Mouse (Mus musculus) embryonic facial prominence, embryonic 11.5 days (tissue): ENCODE measurements around the gene Igfbp1. TPM values are rescaled to one million over a fixed set of nuclear protein-coding genes. Genes with fewer than 3 reads are reported as not detected.

Experiments used
- ATAC-seq: fragments of 200-750 bp; cut with Nextera tagmentation; replicated peaks from 2 replicates; pipeline ENCODE4 v1.8.0; 2017; ENCODE audit warnings: low read depth; ENCODE audit not compliant: insufficient number of reproducible peaks, low FRiP score, low TSS enrichment
- DNase-seq: peaks from one replicate; pipeline ENCODE4 v3.0.0-alpha.2; 2015; ENCODE audit warnings: low spot score
- H3K27ac ChIP-seq: fragments of 300-500 bp; sonication (generic); replicated peaks from 2 replicates; pipeline ENCODE4 v1.5.1; 2014; ENCODE audit warnings: mild to moderate bottlenecking, low read depth, low read length, control low read depth
- H3K27me3 ChIP-seq: fragments of 300-500 bp; sonication (generic); 2 replicates; pipeline ENCODE4 v1.6.1; 2014; ENCODE audit warnings: mild to moderate bottlenecking, low read length, moderate library complexity, mixed read lengths; ENCODE audit not compliant: control insufficient read depth, insufficient read depth
- H3K36me3 ChIP-seq: fragments of 300-500 bp; sonication (generic); replicated peaks from 2 replicates; pipeline ENCODE4 v1.6.1; 2014; ENCODE audit warnings: low read depth, mild to moderate bottlenecking, low read length, moderate library complexity, mixed read lengths; ENCODE audit not compliant: control insufficient read depth, insufficient read depth
- H3K4me1 ChIP-seq: fragments of 300-500 bp; sonication (generic); 2 replicates; pipeline ENCODE4 v1.6.1; 2014; ENCODE audit warnings: low read length, mixed read lengths; ENCODE audit not compliant: control insufficient read depth, insufficient read depth
- H3K4me2 ChIP-seq: fragments of 300-500 bp; sonication (generic); 2 replicates; pipeline ENCODE4 v1.6.1; 2014; ENCODE audit warnings: low read depth, mild to moderate bottlenecking, control low read depth, low read length, moderate library complexity
- H3K4me3 ChIP-seq: fragments of 300-500 bp; sonication (generic); 2 replicates; pipeline ENCODE4 v1.5.1; 2014; ENCODE audit warnings: low read depth, low read length, control low read depth
- H3K9ac ChIP-seq: fragments of 300-500 bp; sonication (generic); replicated peaks from 2 replicates; pipeline ENCODE4 v1.6.1; 2014; ENCODE audit warnings: mild to moderate bottlenecking, control low read depth, low read length
- H3K9me3 ChIP-seq: fragments of 300-500 bp; sonication (generic); replicated peaks from 2 replicates; pipeline ENCODE4 v1.6.1; 2016; ENCODE audit warnings: mild to moderate bottlenecking, low read length, inconsistent platforms, mixed read lengths; ENCODE audit not compliant: control insufficient read depth
- WGBS: fragments of 180-500 bp; shearing (Covaris S2); extraction: QIAGEN DNeasy Blood & Tissue Kit; methylation state at CpG from one replicate; pipeline ENCODE4 v1.1.7; 2014; 5-methylcytosine and 5-hydroxymethylcytosine counted together
- polyA plus RNA-seq: library from polyadenylated mRNA; unstranded; fragments of >200 nt; fragmentation: Nextera tagmentation; extraction: Ambion mirVana; gene quantifications from 2 replicates; pipeline ENCODE4 v1.2.1, GENCODE M21; 2014

Gene Igfbp1
- 0.27 and 0.50 TPM in 2 replicates for polyA plus RNA-seq

DNA sequence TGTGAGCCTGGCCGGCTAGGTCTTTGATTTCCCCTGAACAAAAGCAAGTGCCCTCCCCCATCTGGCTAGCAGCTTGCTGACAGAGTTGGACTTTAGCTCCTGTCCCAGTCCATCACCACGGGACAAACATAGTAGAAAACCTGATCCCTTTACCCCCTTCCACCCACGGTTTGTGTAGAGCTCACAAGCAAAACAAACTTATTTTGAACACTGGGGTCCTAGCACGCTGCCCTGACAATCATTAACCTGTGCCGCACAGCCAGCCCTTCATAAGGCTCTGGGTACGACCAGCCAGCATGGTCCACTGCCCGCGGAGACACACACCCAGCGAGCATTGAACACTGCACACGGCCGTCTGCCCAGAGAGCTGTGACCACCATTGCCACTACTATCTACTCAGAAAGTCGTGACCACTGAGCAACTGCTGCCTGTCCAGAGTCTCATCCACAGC is at the start of gene Igfbp1:
Gene Igfbp1 (plus strand): TSS at position 292 of the 451 bp plus-strand sequence.
- Histone ChIP-seq H3K36me3 (no peaks in the 10 kb centered on the region), H3K27ac (no peak within 1 kb of the TSS), H3K4me2 (no peak within 1 kb of the TSS), H3K9ac (no peak within 1 kb of the TSS), H3K9me3 (no peaks in the 10 kb centered on the region), H3K27me3 (no peaks in the 10 kb centered on the region), H3K4me3 (no peak within 1 kb of the TSS), H3K4me1 (no peaks in the 10 kb centered on the region)
- 0 out of 2 replicates have a peak, but pooled peaks have one; percentile 19 for ATAC-seq
- WGBS, result 49% methylated on average over 12 of the region's 12 CpGs
- no peak for DNase-seq

DNA sequence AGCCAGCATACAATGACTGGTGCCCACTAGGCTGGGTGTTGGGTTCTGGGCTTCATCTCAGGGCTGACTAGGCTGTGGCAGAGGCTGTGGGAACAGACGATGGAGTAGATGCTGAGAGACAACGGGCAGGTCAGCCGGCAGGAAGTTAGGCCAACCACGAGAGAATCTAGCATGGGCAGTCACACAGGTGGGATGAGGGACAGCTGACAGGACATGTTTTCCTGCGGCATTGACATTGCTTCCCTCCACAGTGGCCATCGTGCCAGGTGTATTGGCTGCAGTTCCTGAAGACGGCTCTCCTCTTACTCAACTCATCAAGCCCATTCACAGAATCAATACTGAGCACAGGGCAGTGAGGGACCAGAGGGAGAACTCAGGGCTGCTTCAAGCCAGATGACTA is 49.6 kb upstream of the Igfbp1 start:
- H3K9me3 ChIP-seq, result no peaks in the 10 kb centered on the region
- H3K27ac ChIP-seq, result no peak overlapping the region
- H3K4me3 ChIP-seq, result no peak overlapping the region
- no peaks in the 10 kb centered on the region for H3K4me1 ChIP-seq
- 86% methylated on average over 7 of the region's 7 CpGs for WGBS
- no peaks in the 10 kb centered on the region for H3K27me3 ChIP-seq
- H3K9ac ChIP-seq, result no peak overlapping the region
- H3K36me3 ChIP-seq, result no peaks in the 10 kb centered on the region
- DNase-seq (no peak), ATAC-seq (no peak)
- no peak overlapping the region for H3K4me2 ChIP-seq

DNA sequence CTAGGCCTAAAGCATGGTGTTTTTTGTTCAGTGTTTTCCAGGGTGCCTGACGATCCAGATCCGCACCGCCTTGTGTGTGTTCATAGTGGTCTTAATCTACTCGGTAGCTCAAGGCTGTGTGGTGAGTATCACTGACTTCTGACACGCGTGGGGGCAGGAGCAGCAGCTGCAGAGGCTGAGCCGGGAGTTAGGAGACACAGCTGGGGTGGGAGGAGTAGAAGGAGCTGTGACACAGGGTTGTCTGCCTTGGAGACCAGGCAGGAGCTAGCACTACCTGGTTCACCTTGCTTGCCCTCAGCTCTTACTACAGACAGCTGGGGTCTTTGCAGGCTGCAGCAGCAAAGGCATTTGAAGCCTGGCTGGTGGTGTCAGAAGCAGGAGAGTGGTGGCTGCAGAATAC is 48.1 kb upstream of the Igfbp1 start:
- ATAC-seq (no peak), DNase-seq (no peak)
- H3K27me3 ChIP-seq, result no peaks in the 10 kb centered on the region
- H3K9ac ChIP-seq, result no peak overlapping the region
- H3K9me3 ChIP-seq, result no peaks in the 10 kb centered on the region
- 82% methylated on average over 7 of the region's 7 CpGs for WGBS
- H3K4me2 ChIP-seq, result no peak overlapping the region
- no peaks in the 10 kb centered on the region for H3K4me1 ChIP-seq
- no peak overlapping the region for H3K4me3 ChIP-seq
- H3K27ac ChIP-seq, result no peak overlapping the region
- no peaks in the 10 kb centered on the region for H3K36me3 ChIP-seq

DNA sequence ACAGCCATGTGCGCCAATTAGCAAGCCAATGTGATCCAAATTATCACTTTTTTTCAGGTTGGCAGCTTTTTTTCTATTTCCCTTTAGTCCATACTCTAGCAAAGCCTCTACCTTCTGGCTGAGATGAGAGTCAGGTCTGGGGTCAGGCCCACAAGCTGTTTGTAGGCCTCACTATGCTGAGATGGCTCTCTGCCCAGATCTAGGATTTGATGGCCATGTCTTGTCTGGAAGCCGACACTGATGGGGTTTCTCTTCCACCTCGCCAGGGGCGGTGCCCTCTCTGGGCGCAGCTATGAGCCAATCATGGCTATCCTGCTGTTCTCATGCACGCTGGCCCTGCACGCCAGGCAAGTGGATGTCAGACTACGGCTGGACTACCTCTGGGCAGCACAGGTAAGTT is 47.1 kb upstream of the Igfbp1 start:
- Histone ChIP-seq H3K4me2 (no peak overlapping the region), H3K4me1 (no peaks in the 10 kb centered on the region), H3K36me3 (no peaks in the 10 kb centered on the region), H3K9ac (no peak overlapping the region), H3K9me3 (no peaks in the 10 kb centered on the region), H3K4me3 (no peak overlapping the region), H3K27ac (no peak overlapping the region), H3K27me3 (no peaks in the 10 kb centered on the region)
- no peak for ATAC-seq
- 94% methylated on average over 8 of the region's 8 CpGs for WGBS
- DNase-seq, result no peak

DNA sequence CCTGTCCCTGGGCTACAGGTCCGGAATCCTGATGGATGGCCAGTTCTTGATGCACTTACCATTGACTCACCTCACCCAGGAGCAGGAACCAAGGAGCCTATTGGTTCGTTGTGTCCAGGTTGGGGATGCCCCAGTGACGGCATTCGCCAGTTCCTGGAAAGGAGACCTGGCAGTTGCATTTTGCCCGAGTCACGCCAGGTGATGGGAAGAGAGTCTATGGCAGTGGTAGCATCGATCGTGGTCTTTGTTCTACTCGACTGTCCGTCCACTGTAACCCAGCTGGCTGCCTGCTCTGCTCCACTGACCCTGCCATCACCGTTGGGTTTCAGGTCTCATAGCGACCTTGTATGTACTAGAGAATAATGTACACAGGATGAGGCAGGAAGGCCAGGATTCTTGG is 45.2 kb upstream of the Igfbp1 start:
- Histone ChIP-seq H3K4me2 (no peak overlapping the region), H3K27ac (no peak overlapping the region), H3K27me3 (no peaks in the 10 kb centered on the region), H3K4me1 (no peaks in the 10 kb centered on the region), H3K9ac (no peak overlapping the region), H3K4me3 (no peak overlapping the region), H3K36me3 (no peaks in the 10 kb centered on the region), H3K9me3 (no peaks in the 10 kb centered on the region)
- ATAC-seq (no peak), DNase-seq (no peak)
- 93% methylated on average over 12 of the region's 12 CpGs for WGBS

DNA sequence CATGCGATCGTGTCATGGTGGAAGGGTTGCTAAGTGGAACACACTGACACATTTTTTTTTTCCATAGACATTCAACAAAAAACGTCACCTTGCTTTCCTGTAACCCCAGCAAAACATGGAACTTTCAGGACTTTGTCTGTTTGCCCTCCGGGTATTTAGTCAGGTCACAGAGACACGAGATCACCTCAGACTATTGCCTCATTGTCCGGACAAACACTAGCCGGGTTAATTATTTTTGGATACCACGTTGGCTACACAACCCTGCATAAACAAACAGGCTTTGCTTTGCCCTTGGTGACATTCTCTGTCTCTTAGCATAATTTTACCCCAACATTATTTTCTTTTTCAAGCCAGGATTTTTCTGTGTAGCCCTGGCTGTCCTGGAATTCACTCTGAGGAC is 44.5 kb upstream of the Igfbp1 start:
- 74% methylated on average over 8 of the region's 8 CpGs for WGBS
- H3K27me3 ChIP-seq, result no peaks in the 10 kb centered on the region
- H3K4me1 ChIP-seq, result no peaks in the 10 kb centered on the region
- no peak for DNase-seq
- H3K4me2 ChIP-seq, result no peak overlapping the region
- no peak for ATAC-seq
- H3K9me3 ChIP-seq, result no peaks in the 10 kb centered on the region
- no peak overlapping the region for H3K27ac ChIP-seq
- H3K36me3 ChIP-seq, result no peaks in the 10 kb centered on the region
- H3K9ac ChIP-seq, result no peak overlapping the region
- no peak overlapping the region for H3K4me3 ChIP-seq

DNA sequence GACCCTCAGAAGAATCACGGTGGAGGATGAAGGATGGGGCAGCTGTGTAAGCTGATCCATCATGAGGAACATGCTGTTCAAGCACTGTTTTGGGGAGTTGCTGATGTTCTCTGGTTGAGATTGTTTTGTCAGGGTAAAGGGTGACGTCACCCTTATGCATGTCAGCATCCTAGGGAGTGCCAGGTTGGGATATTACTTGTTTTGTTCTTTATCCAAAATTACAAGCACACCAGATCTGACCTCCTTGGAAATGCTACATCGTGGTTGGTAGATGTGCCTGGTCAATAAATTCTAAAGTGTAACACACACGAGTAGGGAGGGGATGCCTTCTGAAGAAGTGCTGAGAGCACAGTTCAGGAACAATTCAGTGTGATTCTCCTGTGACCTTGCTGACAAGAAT is 41.2 kb upstream of the Igfbp1 start:
- Histone ChIP-seq H3K36me3 (no peaks in the 10 kb centered on the region), H3K4me3 (no peak overlapping the region), H3K4me1 (no peaks in the 10 kb centered on the region), H3K9ac (no peak overlapping the region), H3K9me3 (no peaks in the 10 kb centered on the region), H3K27ac (no peak overlapping the region), H3K4me2 (no peak overlapping the region), H3K27me3 (no peaks in the 10 kb centered on the region)
- ATAC-seq (no peak), DNase-seq (no peak)
- WGBS, result 78% methylated on average over 4 of the region's 4 CpGs

DNA sequence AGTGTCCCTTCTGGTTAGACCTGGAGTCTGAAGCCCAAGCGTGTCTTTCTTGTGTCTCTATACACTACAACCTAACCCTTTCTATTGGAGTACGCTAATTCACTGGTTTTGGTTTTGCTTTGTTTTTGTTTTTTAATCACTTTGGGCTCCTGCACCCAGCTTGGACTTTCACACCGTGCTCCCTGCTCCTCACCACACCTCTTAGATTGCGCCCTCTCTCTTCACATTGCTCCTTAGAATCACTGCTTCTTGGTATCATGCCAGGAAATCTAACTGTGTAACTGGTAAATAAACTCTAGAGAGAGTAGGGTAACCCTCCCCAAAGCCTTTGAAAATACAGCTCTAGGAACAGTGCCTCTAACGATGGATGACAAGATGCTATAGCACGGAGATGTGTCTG is 39.4 kb upstream of the Igfbp1 start:
- 84% methylated on average over 6 of the region's 6 CpGs for WGBS
- Histone ChIP-seq H3K27me3 (no peaks in the 10 kb centered on the region), H3K27ac (no peak overlapping the region), H3K9me3 (no peaks in the 10 kb centered on the region), H3K4me3 (no peak overlapping the region), H3K4me2 (no peak overlapping the region), H3K4me1 (no peaks in the 10 kb centered on the region), H3K36me3 (no peaks in the 10 kb centered on the region), H3K9ac (no peak overlapping the region)
- DNase-seq, result no peak
- ATAC-seq, result no peak
